Mouse (Mus musculus) thymus, postnatal 10 days (tissue): ENCODE measurements at regions not wholly inside any gene's neighbourhood (a gene's known extent, or its start where the extent isn't known, plus 50 kb on each side); places are given as distances from the start of the nearest gene placed in this dataset.

Experiments used
- DNase-seq, 2 experiments: peaks; one replicate each; pipeline ENCODE4 v3.0.0; 2021; ENCODE audit warnings: low spot score in 2 of 2

DNA sequence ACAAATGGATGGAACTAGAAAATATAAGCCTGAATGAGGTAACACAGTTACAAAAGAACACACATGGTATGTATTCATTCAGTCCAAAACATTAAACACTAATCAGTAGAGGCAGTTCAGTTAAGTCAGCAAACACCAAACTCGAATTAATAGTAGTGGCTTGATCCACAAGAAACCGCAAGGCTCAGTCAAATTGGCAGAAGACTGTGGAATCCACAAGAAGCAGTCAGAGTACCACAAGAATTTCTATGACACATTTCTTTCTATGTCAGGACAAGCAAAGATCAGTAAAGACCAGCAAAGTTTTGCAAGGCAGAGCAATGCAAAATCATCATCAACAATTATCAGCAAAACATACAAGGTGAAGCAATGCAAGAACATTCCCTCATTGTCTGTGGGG is 1373.9 kb upstream of the Zeb2 start:
- DNase-seq: no peak

DNA sequence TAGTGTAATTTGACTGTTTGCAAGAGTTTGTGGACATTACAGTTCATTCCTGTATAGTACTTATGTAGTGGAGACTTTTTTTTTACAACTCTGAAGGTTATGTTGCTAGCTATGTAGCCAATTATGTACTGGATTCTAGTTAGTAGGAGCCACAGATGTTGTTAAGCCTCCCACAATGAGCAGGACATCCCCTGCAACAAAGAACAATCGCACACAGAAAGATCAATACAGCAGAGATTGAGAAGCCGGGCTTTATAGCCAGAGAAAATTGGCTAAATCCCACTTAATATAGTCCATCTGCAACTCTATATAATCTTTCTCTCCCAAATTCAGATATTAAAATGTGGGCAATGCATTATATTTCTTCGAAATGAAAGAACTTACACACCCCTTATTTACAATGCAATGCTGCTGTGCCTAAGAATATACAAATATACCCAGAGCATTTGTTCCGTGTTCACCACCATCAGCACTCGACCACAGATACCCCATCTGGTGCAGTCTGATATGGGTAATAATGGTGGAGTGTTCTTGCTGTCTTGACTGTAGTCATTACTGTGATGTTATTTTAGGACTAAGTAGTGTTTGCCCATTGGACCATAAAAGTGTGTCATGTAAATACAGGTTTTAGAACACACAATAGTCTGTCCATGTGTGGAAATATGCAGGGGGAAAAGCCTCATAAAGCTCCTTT is 1351.9 kb upstream of the Zeb2 start:
- DNase-seq: no peak

DNA sequence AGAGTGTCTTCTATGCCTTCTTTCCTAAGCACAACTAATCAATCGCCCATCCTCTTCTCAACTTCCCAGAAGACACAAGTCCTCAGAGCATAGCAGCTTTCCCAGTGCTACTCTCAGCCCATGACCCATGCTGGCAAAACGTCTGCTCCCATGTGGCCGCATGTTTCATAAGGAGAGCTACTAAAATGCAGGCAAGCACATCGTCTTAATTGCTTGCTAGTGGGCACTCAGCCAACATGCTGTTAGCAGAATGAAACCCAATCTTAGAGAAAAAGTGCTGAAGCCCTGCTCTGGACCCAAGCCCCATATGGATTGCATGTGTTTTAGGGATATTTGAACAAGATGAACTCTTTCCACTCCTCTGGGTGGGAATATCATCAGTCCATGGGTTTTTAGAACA is 1348.2 kb upstream of the Zeb2 start:
- no peak for DNase-seq

DNA sequence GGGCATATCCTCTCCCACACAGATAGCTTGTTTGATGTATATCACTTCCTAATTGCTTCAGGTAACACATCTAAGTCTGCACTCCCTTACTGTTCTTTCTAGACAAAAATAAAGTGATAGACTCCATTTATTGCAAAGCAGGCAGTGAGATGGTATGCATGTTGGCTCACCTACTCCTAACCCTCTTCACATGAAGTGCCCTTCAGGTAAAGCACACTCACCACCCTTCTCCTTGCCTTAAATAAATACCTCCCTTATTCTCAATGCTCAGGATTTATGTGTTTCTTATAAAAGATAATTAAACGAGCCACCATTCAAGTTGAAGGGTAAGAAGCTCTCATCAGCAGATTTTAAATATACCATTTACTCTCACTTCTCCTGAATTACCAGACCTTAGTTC is 1347.7 kb upstream of the Zeb2 start:
- no peak for DNase-seq

DNA sequence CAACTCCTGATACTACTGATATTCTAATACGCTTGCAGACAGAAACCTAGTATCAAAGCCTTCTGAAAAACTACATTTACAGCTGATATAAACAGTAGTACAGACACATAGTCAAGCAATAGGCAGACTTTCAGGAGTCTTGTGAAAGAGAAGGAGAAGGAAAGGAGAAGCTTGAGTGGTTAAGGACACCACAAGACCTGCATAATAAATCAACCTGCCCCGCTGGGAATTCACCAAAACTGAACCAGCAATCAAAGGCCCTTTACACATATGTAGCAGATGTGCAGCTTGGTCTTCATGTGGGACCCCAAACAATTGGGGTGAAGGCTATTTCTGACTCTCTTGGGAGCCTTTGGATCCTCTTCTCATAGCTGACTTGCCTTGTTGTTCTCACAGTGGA is 1345.5 kb upstream of the Zeb2 start:
- DNase-seq: no peak

DNA sequence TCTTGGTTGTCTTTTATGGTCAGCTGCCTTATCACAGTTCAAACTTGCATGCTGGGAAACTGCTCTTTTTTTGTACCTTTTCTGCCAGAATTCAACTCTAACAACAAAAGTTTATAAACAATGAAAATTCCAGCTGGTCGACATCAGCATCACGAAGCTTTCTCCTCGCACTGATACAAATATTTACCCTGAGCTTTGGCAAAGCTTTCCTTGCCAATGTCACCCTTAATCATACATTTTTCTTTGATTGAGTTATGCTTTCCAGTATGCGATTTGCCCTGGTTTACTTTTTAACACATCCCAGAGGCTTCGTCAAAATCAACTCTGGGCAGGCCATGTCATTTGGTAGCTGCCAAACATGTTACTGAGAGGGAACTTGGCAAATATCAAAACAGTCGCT is 1333.5 kb upstream of the Zeb2 start:
- no peak for DNase-seq

GRCm38 (mm10) chr2:46445306-46445705 is 1328.1 kb upstream of the Zeb2 start:
- DNase-seq: no peak

- DNase-seq: peak in 1 of 2 experiments; percentile 4
Measured at GRCm38 (mm10) chr2:46443686-46444180, 1326.5 kb upstream of the Zeb2 start.

DNA sequence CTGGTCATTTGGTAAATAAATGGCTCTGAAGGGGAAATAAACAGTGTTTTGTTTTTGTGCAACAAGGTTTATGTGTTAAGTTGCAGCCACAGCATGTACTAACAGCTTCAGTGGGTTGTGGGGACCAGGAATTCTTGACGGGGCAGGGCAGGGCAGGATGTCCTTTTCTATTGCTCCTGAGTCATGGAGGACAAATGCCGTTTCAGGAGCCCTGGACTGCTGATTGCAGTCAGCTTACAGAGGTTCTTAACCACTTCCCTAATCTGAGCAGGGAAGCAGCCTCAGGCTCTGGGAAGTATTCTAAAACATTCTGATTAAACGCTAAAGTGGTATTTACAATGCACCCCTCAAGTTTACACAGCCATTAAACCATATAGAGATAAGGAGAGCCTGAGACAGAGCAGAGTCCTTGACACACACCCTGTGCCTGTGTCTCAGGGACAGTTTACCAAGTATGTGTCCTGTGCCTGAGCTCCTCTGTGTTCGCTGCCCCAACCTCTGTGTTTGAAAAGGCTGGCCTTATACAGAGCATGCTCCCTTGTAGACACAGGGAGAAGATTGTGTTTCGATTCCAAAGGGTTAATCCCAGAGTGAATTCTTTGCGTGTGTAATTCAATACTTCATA is 1326.0 kb upstream of the Zeb2 start:
- no peak for DNase-seq

DNA sequence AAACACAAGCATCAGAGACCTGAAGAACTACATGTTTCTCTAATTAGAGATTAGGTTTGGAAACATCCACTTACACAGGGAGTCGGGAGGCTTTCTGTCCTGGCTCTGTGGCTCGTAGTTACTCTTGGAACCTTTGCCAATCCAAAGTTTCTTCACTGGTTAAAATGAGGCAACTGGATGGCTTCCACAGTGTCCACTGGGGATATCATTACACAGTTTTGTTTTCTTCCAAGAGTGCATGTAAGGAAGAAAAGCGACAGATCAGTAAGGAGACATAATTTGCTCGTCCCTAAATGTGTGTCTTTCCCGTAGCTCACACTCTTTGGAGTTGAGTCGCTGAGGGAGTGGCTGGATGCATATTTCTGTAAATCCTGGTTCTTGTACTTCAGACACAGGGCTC is 1325.4 kb upstream of the Zeb2 start:
- no peak for DNase-seq

DNA sequence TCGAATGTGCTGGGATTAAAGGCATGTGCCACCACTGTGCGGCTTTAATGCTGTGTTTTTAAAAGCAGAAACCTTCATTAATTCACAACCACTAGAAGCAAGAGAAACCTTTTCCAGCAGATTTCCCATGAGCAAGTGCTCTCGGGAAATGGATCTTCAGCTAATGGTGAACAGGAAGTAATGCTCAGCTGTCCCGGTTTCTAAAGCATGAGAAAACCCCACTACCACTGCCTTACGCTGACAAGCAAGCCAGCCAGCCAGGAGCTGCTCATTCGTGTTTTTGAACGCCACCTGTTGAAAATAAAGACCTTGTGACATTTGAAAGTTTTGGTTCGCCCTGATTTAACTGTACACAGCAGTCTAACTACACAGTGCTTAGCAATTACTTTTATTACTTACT is 1324.7 kb upstream of the Zeb2 start:
- DNase-seq: no peak

GRCm38 (mm10) chr2:46441348-46441747 is 1324.2 kb upstream of the Zeb2 start:
- no peak for DNase-seq

- no peak for DNase-seq
Measured at GRCm38 (mm10) chr2:46440038-46440437, 1322.8 kb upstream of the Zeb2 start.

DNA sequence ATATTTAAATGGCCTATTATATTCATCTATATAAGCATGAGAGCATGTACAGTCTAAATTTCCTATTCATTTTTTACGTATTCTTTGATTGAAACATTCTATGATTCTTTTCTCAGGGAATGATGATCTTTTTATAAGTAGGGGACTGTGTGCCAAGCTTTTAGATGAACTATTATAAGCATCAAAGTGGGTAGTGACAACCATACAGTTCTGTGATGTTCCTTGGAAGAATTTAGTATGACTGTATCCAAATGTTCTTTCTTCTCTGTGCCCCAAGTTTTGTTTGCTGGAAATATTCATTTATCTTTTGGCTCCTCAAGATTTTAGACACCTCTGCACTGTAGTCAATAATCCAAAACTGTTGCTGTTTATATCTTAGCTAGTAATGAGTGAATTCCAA is 1301.1 kb upstream of the Zeb2 start:
- no peak for DNase-seq

DNA sequence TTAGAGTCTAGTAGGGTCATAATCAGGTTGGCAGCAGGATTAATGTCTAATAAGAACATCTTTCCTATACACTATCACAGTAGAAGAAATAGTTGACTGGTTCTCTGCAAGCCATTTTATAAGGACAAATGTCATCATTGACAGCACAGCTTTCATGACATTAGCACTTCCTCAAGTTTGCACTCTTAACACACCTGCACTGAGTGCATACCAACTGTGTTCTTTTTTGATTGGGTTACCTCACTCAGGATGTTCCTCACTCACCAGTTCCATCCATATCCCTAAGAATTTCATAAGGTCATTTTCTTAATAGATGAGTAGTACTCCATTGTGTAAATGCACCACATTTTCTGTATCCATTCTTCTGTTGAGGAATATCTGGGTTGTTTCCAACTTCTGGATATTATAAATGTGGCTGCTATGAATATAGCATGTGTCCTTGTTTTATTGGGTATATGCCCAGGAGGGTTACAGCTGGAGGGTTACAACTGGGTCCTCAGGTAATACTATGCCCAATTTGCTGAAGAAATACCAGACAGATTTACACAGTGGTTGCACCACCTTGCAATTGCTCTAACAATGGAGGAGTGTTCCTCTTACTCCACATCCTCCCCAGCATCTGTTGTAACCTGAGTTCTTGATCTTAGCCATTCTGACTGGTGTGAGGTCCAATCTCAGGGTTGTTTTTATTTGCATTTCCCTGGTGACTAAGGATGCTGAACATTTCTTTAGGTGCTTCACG is 1285.3 kb upstream of the Zeb2 start:
- DNase-seq: no peak

- DNase-seq: no peak
Measured at GRCm38 (mm10) chr2:46394161-46394560, 1277.0 kb upstream of the Zeb2 start.

- DNase-seq: no peak
Measured at GRCm38 (mm10) chr2:46372847-46373461, 1255.8 kb upstream of the Zeb2 start.

- DNase-seq: no peak
Measured at GRCm38 (mm10) chr2:46371755-46372154, 1254.6 kb upstream of the Zeb2 start.

- peak in 1 of 2 experiments; percentile 8 for DNase-seq
Measured at GRCm38 (mm10) chr2:46370949-46371348, 1253.8 kb upstream of the Zeb2 start.

DNA sequence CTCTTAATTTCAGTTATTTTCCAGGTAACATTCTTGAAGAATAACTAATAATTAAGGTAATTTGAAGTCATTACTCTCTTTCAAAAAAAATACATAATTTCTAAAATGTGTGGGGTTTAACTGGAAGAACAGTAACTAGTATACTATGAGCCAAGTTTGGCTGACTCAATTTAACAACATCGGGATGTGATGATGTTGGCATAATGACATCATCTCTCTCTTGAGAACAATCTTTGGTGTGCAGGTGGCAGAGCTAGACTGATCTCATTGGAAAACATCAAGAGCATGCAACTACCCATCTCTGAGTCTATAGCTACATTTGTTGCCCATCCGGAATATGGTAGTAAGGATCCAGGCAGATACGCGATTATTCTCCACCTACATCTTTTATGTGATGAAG is 1251.7 kb upstream of the Zeb2 start:
- no peak for DNase-seq

DNA sequence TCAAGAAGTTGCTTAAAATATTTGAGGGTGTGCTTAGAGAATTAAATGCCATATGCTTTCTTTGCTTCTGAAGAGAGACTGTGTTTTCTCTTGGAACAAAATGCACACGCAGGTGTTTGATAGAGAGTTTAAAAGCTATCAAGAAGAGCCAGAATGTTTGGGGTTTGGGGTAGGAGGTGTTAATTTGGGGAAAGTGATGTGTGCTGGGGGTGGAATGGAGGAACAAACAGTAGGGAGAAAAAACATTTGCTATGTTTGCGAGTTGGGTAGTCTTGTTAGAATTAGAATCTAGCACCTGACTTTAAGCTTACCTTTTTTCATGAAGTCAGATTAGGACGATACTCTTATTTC is 1248.9 kb upstream of the Zeb2 start:
- no peak for DNase-seq

DNA sequence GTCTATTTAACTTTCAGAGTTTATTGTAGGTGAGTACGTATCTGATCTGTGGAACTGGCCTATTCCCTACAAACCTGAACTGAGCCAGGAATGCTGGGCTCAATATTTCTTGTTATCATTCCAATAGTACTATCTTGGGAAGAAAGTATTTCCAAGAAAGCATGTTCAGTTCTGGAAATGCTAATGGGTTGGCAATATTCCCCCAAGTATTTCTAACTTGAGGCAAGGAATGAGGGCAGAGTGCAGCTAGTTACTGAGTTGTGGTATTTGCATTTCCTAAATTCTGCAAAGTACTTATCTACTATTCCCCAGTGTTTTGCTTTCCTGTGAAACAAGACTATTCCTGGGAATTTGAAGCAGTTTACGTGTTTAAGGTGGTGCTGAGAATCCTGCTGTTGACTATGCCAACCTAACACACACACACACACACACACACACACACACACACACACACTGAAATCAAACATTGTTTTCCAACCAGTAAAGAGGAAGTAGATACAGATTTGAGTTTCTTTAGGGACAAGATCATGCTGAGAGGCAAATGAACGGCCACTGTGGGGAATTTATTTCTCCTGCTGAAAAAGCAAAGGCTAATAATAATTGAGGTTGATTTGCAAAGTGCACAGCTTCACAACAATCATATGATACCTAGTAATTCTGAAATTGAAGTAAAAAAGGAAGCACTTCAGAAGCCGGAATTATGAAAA is 1248.4 kb upstream of the Zeb2 start:
- DNase-seq: no peak
